Mouse (Mus musculus): Measurements from ENCODE around the gene Magi1.

GRCm38 (mm10) chr6:94249286-94249790 is 34.4 kb downstream of the Magi1 start:
- TF ChIP-seq POLR2A (IDR thresholded peaks at IDR 0.05; ENCODE audit: low read depth, low read length) (no peak), CTCF (IDR thresholded peaks at IDR 0.05; ENCODE audit: borderline replicate concordance, insufficient read depth, low read length) (no peak)
